Mouse (Mus musculus) limb, embryonic 13.5 days (tissue): ENCODE data around the gene Nr4a2. TPM values are rescaled to one million over a fixed set of nuclear protein-coding genes. Genes with fewer than 3 reads are reported as not detected.

Experiments used
- polyA plus RNA-seq: library from polyadenylated mRNA; unstranded; fragments of >200 nt; fragmentation: Nextera tagmentation; extraction: Ambion mirVana; gene quantifications from 2 replicates; pipeline ENCODE4 v1.2.1, GENCODE M21; 2015

Gene Nr4a2
- polyA plus RNA-seq, 1 experiment from 2014 or later = 8.7 TPM

Other genes with a start within 250 kb of the Nr4a2 start
- 12.9 and 14.3 TPM in 2 replicates for gene Gpd2, start 113.6 kb upstream of the Nr4a2 start, polyA plus RNA-seq